Mouse (Mus musculus): ENCODE results near the gene Mpv17l. TPM values are rescaled to one million over a fixed set of nuclear protein-coding genes. Genes with fewer than 3 reads are reported as not detected.
A peak's percentile ranks its signal among the peaks of the same experiment; 100 is the strongest.
"Not testable (repeated sequence)": the region's sequence is repeated elsewhere in the genome, so short reads cannot be mapped to it uniquely, and the experiment has no call there.

Gene Mpv17l
- not detected in 2 replicates for polyA plus RNA-seq (2012)

- H3K36me3 ChIP-seq (ENCODE audit: control insufficient read depth), result no peaks in the 10 kb centered on the region; the same call in 1 of the 2 replicates
- TF ChIP-seq GATA1 (IDR thresholded peaks at IDR 0.05; ENCODE audit: low read length), result no peak
- no peak for TF ChIP-seq TAL1 (IDR thresholded peaks at IDR 0.05; ENCODE audit: low read length)
- no peaks in the 10 kb centered on the region for H3K27me3 ChIP-seq (ENCODE audit: control insufficient read depth)
- H3K9me3 ChIP-seq (ENCODE audit: control insufficient read depth, low read length), result no peaks in the 10 kb centered on the region
- peak within 1 kb of the TSS; percentile 95 for H3K4me3 ChIP-seq (replicated peaks)
- H3K4me1 ChIP-seq (ENCODE audit: control insufficient read depth), result peaks cover 33% of the 10 kb centered on the region
Observed at GRCm38 (mm10) chr16:13902888-13903483, at the start of gene Mpv17l, which contains the start of gene Pdxdc1. TSS of gene Mpv17l (plus strand) at chr16:13903161. TSS of gene Pdxdc1 (minus strand) at chr16:13903131.

GRCm38 (mm10) chr16:13853886-13854285 lies 49.1 kb upstream of the Mpv17l start:
- peaks cover 36% of the 10 kb centered on the region for H3K36me3 ChIP-seq (ENCODE audit: control insufficient read depth)
- no peak for TF ChIP-seq GATA1 (IDR thresholded peaks at IDR 0.05; ENCODE audit: low read length)
- no peak for TF ChIP-seq TAL1 (IDR thresholded peaks at IDR 0.05; ENCODE audit: low read length)
- H3K4me1 ChIP-seq (ENCODE audit: control insufficient read depth), result no peaks in the 10 kb centered on the region
- no peak overlapping the region for H3K4me3 ChIP-seq (replicated peaks)
- no peaks in the 10 kb centered on the region for H3K9me3 ChIP-seq (ENCODE audit: control insufficient read depth, low read length)
- H3K27me3 ChIP-seq (ENCODE audit: control insufficient read depth), result no peaks in the 10 kb centered on the region

GRCm38 (mm10) chr16:13866076-13866475 lies 36.9 kb upstream of the Mpv17l start:
- H3K9me3 ChIP-seq (ENCODE audit: control insufficient read depth, low read length), result no peaks in the 10 kb centered on the region
- H3K4me1 ChIP-seq (ENCODE audit: control insufficient read depth), result peaks cover 8% of the 10 kb centered on the region
- no peak for TF ChIP-seq TAL1 (IDR thresholded peaks at IDR 0.05; ENCODE audit: low read length)
- no peak for TF ChIP-seq GATA1 (IDR thresholded peaks at IDR 0.05; ENCODE audit: low read length)
- H3K4me3 ChIP-seq (replicated peaks), result no peak overlapping the region
- peaks cover 28% of the 10 kb centered on the region for H3K36me3 ChIP-seq (ENCODE audit: control insufficient read depth)
- H3K27me3 ChIP-seq (ENCODE audit: control insufficient read depth), result no peaks in the 10 kb centered on the region

DNA sequence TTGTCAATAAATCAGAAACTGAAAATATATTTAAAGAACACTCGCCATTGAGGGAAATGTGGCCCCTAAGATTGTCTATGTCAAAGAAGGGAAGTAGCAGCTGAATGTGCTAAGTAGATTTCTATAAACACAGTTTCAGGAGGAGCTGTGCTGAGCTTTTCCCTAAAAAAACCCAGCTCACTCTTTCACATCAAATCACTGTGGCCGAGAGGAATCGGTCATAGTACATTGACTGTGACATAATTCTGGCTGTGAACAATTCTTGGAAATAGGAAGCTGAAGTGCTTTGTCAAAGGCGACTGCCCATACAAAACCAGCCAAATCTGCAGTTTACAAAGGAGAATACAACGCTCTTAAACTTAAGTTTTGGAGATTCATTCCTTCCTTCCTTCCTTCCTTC lies 36.3 kb upstream of the Mpv17l start:
- Histone ChIP-seq H3K4me1 (ENCODE audit: control insufficient read depth) (peaks cover 8% of the 10 kb centered on the region), H3K4me3 (replicated peaks) (no peak overlapping the region), H3K27me3 (ENCODE audit: control insufficient read depth) (no peaks in the 10 kb centered on the region), H3K36me3 (ENCODE audit: control insufficient read depth) (peaks cover 28% of the 10 kb centered on the region), H3K9me3 (ENCODE audit: control insufficient read depth, low read length) (no peaks in the 10 kb centered on the region)
- TF ChIP-seq GATA1 (IDR thresholded peaks at IDR 0.05; ENCODE audit: low read length), result no peak
- TF ChIP-seq TAL1 (IDR thresholded peaks at IDR 0.05; ENCODE audit: low read length), result no peak

DNA sequence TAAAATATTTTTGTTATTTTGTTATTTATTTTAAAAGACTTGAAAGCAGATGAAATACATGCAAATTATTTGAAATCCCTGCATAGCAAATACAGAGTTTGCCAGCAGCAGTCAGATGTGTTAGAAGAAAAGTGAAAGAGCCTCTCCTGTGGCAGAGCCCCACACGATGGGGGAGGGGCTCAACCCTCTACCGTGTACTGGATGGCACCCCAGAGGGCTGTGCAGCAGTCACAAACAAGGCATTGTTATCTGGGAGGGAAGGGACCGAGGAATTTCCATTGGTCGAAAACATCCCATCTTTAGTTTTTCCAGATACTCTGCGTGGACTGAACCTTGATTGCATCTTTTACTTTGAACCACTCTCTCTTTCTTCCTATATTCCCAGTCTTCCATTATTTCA lies 35.6 kb upstream of the Mpv17l start:
- not testable (repeated sequence) for H3K4me3 ChIP-seq (replicated peaks); H3K4me1 ChIP-seq (ENCODE audit: control insufficient read depth); H3K9me3 ChIP-seq (ENCODE audit: control insufficient read depth, low read length); H3K27me3 ChIP-seq (ENCODE audit: control insufficient read depth)
- peaks cover 34% of the 10 kb centered on the region for H3K36me3 ChIP-seq (ENCODE audit: control insufficient read depth)

DNA sequence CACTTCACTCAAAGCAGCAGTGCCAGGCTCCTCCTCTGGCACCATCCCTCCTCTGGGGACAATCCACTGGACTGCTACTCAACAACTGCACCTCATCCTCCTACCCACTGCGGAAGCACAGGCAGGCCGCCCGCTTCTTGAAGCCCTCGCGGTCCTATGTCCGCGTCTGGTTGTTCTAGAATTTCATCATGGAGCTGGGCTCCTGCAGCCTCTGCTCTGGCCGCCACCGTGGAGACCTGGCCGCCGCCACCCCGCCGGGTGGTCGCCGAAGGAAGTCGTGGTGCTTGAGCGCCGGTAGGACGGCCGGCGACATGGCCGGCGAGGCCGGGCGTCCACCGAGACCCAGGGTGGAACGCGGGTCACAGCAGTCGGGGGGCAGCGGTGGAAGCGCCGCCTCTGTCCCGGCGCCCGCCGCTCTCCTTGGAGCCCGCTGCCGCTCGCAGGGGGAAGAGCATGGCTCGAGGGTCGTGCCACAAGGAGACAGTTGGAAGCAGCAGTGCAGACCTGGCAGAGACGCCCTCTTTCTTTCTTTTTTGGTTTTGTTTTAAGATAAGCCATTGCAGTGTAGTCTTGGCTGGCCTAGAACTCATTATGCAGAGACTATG lies 34.9 kb upstream of the Mpv17l start:
- H3K9me3 ChIP-seq (ENCODE audit: control insufficient read depth, low read length), result no peaks in the 10 kb centered on the region
- peaks cover 8% of the 10 kb centered on the region for H3K4me1 ChIP-seq (ENCODE audit: control insufficient read depth)
- TF ChIP-seq TAL1 (IDR thresholded peaks at IDR 0.05; ENCODE audit: low read length), result no peak
- peak overlapping the region; percentile 55 for H3K4me3 ChIP-seq (replicated peaks)
- no peaks in the 10 kb centered on the region for H3K27me3 ChIP-seq (ENCODE audit: control insufficient read depth)
- H3K36me3 ChIP-seq (ENCODE audit: control insufficient read depth), result peaks cover 35% of the 10 kb centered on the region

DNA sequence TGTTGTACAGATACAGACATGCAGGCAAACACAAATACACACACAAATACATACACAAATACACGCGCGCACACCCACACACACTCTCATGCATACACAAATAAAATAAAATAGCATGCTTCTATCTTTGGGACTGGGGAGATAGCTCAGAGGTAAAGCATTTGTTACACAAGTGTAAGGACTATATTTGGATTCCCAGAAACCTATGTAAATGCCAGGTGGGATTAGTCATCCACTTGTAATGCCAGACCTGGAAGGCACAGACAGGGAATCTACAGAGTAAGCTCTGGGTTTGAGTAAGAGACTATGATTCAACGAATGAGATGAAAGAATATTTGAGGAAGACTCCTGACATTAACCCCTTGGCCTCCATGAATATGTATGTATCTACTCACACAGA lies 27.5 kb upstream of the Mpv17l start:
- Histone ChIP-seq H3K27me3 (ENCODE audit: control insufficient read depth) (no peaks in the 10 kb centered on the region), H3K4me3 (replicated peaks) (no peak overlapping the region), H3K36me3 (ENCODE audit: control insufficient read depth) (peaks cover 41% of the 10 kb centered on the region), H3K9me3 (ENCODE audit: control insufficient read depth, low read length) (no peaks in the 10 kb centered on the region), H3K4me1 (ENCODE audit: control insufficient read depth) (no peaks in the 10 kb centered on the region)
- TF ChIP-seq GATA1 (IDR thresholded peaks at IDR 0.05; ENCODE audit: low read length) (no peak), TAL1 (IDR thresholded peaks at IDR 0.05; ENCODE audit: low read length) (no peak)

DNA sequence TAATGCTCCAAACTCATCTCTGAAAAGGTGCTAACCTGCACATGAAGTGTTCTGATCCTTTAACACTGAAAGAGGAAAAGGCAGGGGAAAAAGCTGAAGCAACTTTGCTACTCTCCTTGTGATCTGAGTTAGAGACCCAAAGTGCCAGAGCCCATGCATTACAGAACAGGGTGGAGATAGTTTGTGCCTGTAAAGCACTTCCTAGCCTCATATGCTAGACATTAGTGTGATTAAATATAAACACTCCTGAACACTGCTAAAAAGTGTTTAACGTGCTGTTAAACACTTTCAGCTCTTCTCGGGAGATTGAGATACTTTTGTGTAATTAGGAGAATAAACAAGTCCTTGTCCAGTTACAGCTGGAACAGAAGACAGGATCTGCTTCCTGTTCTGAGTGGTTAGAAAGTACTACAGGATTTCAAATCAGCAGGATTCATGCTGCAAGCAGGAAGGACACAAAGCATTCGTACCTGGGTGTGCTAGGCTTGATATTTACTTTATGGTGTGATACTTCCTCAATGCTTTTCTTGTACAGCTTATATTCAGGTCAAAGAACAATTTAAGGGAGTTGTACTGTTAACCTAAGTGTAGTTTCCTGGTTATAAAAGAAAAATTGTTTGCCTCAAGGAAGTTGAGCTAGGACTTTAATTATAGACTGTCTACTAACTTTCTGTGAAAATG lies 19.7 kb upstream of the Mpv17l start:
- TF ChIP-seq TAL1 (IDR thresholded peaks at IDR 0.05; ENCODE audit: low read length) (no peak), GATA1 (IDR thresholded peaks at IDR 0.05; ENCODE audit: low read length) (no peak)
- Histone ChIP-seq H3K36me3 (ENCODE audit: control insufficient read depth) (peaks cover 11% of the 10 kb centered on the region), H3K4me3 (replicated peaks) (no peak overlapping the region)

DNA sequence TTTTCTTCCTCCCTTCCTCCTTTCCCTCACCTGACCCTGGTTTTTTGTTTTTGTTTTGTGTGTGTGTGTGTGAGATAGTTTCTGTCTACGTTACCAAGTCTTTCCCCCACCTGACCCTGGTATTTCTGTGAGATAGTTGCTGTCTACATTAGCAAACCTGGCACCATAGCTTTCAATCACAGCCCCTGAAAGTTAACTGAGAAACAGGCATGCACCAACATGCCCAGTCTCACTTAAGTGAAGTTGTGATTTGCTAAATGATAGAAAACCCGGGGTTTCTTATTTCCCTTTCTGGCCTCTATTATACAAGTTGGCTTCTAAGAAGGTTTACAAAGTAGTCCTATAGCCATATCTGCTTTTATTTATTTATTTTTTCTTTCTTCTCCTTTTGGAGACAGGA lies 12.5 kb upstream of the Mpv17l start:
- TF ChIP-seq GATA1 (IDR thresholded peaks at IDR 0.05; ENCODE audit: low read length) (no peak), TAL1 (IDR thresholded peaks at IDR 0.05; ENCODE audit: low read length) (no peak)
- H3K4me1 ChIP-seq (ENCODE audit: control insufficient read depth), result 0 out of 2 replicates have a peak, but pooled peaks cover 2% of the 10 kb centered on the region
- H3K36me3 ChIP-seq (ENCODE audit: control insufficient read depth), result no peaks in the 10 kb centered on the region
- no peak overlapping the region for H3K4me3 ChIP-seq (replicated peaks)
- H3K9me3 ChIP-seq (ENCODE audit: control insufficient read depth, low read length), result no peaks in the 10 kb centered on the region
- no peaks in the 10 kb centered on the region for H3K27me3 ChIP-seq (ENCODE audit: control insufficient read depth)

More for the DNA sequence above, 19.7 kb upstream of the Mpv17l start:
- H3K27me3 ChIP-seq (ENCODE audit: control insufficient read depth), result no peaks in the 10 kb centered on the region
- H3K9me3 ChIP-seq (ENCODE audit: control insufficient read depth, low read length), result no peaks in the 10 kb centered on the region
- no peaks in the 10 kb centered on the region for H3K4me1 ChIP-seq (ENCODE audit: control insufficient read depth)

Data from erythroblast, embryonic 14.5 days (primary cell).